Mouse (Mus musculus) liver, adult 2 months (tissue): Measurements from ENCODE around the gene Glod4. TPM values are rescaled to one million over a fixed set of nuclear protein-coding genes. Genes with fewer than 3 reads are reported as not detected.

Experiments used
- DNase-seq: peaks from one replicate; pipeline ENCODE4 v3.0.0-alpha.2; 2011; ENCODE audit warnings: low read depth, low spot score; ENCODE audit errors: extremely low read depth
- H3K27ac ChIP-seq: fragments of 200-500 bp; replicated peaks from 2 replicates; pipeline ENCODE4 v1.5.1; 2012; ENCODE audit warnings: low read depth, mild to moderate bottlenecking, control low read depth, inconsistent platforms, low read length; ENCODE audit not compliant: insufficient read depth
- H3K27me3 ChIP-seq: fragments of 200-500 bp; 2 replicates; pipeline ENCODE4 v1.6.1; 2012; ENCODE audit warnings: mild to moderate bottlenecking, moderate library complexity, low read length, inconsistent platforms; ENCODE audit not compliant: control insufficient read depth, insufficient read depth
- H3K36me3 ChIP-seq: fragments of 200-500 bp; 2 replicates; pipeline ENCODE4 v1.6.1; 2012; ENCODE audit warnings: low read length, inconsistent platforms; ENCODE audit not compliant: control insufficient read depth, insufficient read depth
- H3K4me1 ChIP-seq: fragments of 200-500 bp; 2 replicates; pipeline ENCODE4 v1.6.1; 2011; ENCODE audit warnings: low read length; ENCODE audit not compliant: control insufficient read depth, insufficient read depth
- H3K4me3 ChIP-seq: fragments of 200-500 bp; 2 replicates; pipeline ENCODE4 v1.5.1; 2011; ENCODE audit warnings: low read depth, mild to moderate bottlenecking, control low read depth, low read length, moderate library complexity; ENCODE audit not compliant: insufficient read depth
- H3K79me2 ChIP-seq: fragments of 200-500 bp; 2 replicates; pipeline ENCODE4 v1.6.1; 2012; ENCODE audit warnings: inconsistent platforms, mild to moderate bottlenecking, low read length, moderate library complexity; ENCODE audit not compliant: control insufficient read depth, insufficient read depth
- H3K9ac ChIP-seq: fragments of 200-500 bp; 2 replicates; pipeline ENCODE4 v1.6.1; 2012; ENCODE audit warnings: low read depth, mild to moderate bottlenecking, control low read depth, inconsistent platforms, low read length
- CTCF ChIP-seq: fragments of 200-500 bp; IDR thresholded peaks from 2 replicates; pipeline ENCODE4 v1.5.1; 2011; ENCODE audit warnings: low read depth, low read length, control low read depth
- POLR2A ChIP-seq: fragments of 200-500 bp; IDR thresholded peaks from 2 replicates; pipeline ENCODE4 v1.6.1; 2011; ENCODE audit warnings: low read length, control low read depth; ENCODE audit not compliant: insufficient read depth; ENCODE audit errors: extremely low read depth
- WGBS: fragments of 180-500 bp; shearing (Covaris S2); methylation state at CpG from one replicate; pipeline ENCODE4 v1.1.7; 2018; 5-methylcytosine and 5-hydroxymethylcytosine counted together
- polyA plus RNA-seq: library from polyadenylated mRNA; depleted of rRNA; stranded (reverse); fragments of >200 nt; gene quantifications from 2 replicates; pipeline ENCODE4 v1.2.3, GENCODE M21; 2012
- total RNA-seq: library from RNA; depleted of rRNA; stranded (reverse); fragments of >200 nt; gene quantifications from 2 replicates; pipeline ENCODE4 v1.2.3, GENCODE M21; 2014

Glod4 gene
- total and polyA plus RNA-seq, 2 experiments, result 9.8 to 56.1 TPM

- H3K79me2 ChIP-seq, result no peaks in the 10 kb centered on the region
- no peak overlapping the region for H3K4me3 ChIP-seq
- no peak overlapping the region for H3K27ac ChIP-seq
- H3K36me3 ChIP-seq, result peaks cover 3% of the 10 kb centered on the region; the same call in 1 of the 2 replicates
- TF ChIP-seq CTCF (no peak), POLR2A (no peak)
- no peaks in the 10 kb centered on the region for H3K27me3 ChIP-seq
- no peak overlapping the region for H3K9ac ChIP-seq
- no peaks in the 10 kb centered on the region for H3K4me1 ChIP-seq
- WGBS, result 58% methylated on average over 4 of the region's 4 CpGs
- no peak for DNase-seq
Measured at GRCm38 (mm10) chr11:76255431-76256001, 12.0 kb upstream of the Glod4 start.

- H3K4me1 ChIP-seq, result no peaks in the 10 kb centered on the region
- TF ChIP-seq CTCF (no peak), POLR2A (no peak)
- H3K27me3 ChIP-seq, result no peaks in the 10 kb centered on the region
- no peak overlapping the region for H3K4me3 ChIP-seq
- H3K79me2 ChIP-seq, result no peaks in the 10 kb centered on the region
- peaks cover 3% of the 10 kb centered on the region; the same call in 1 of the 2 replicates for H3K36me3 ChIP-seq
- no peak for DNase-seq
- no peak overlapping the region for H3K27ac ChIP-seq
- WGBS, result 93% methylated on average over 4 of the region's 4 CpGs
- no peak overlapping the region for H3K9ac ChIP-seq
Measured at GRCm38 (mm10) chr11:76253918-76254264, 10.4 kb upstream of the Glod4 start.

- TF ChIP-seq POLR2A, result no peak
- peak; percentile 91 for TF ChIP-seq CTCF
- no peaks in the 10 kb centered on the region for H3K79me2 ChIP-seq
- 55% methylated on average over 5 of the region's 5 CpGs for WGBS
- no peak overlapping the region for H3K27ac ChIP-seq
- H3K9ac ChIP-seq, result no peak overlapping the region
- no peak overlapping the region for H3K4me3 ChIP-seq
- H3K4me1 ChIP-seq, result no peaks in the 10 kb centered on the region
- DNase-seq, result peak; percentile 46
- H3K27me3 ChIP-seq, result no peaks in the 10 kb centered on the region
- H3K36me3 ChIP-seq, result peaks cover 3% of the 10 kb centered on the region; the same call in 1 of the 2 replicates
Measured at GRCm38 (mm10) chr11:76253145-76253917, 9.8 kb upstream of the Glod4 start.

GRCm38 (mm10) chr11:76252036-76252435, 8.5 kb upstream of the Glod4 start:
- Histone ChIP-seq H3K9ac (no peak overlapping the region), H3K4me1 (no peaks in the 10 kb centered on the region), H3K27ac (no peak overlapping the region), H3K4me3 (no peak overlapping the region), H3K36me3 (peaks cover 3% of the 10 kb centered on the region; the same call in 1 of the 2 replicates), H3K79me2 (no peaks in the 10 kb centered on the region), H3K27me3 (no peaks in the 10 kb centered on the region)
- WGBS, result 64% methylated on average over 3 of the region's 3 CpGs
- TF ChIP-seq POLR2A, result no peak
- TF ChIP-seq CTCF, result no peak
- DNase-seq, result no peak

- TF ChIP-seq POLR2A (no peak), CTCF (no peak)
- WGBS, result 69% methylated on average over 2 of the region's 2 CpGs
- Histone ChIP-seq H3K4me1 (peaks cover 7% of the 10 kb centered on the region), H3K27ac (no peak overlapping the region), H3K79me2 (peaks cover 7% of the 10 kb centered on the region; the same call in 1 of the 2 replicates), H3K36me3 (peaks cover 3% of the 10 kb centered on the region; the same call in 1 of the 2 replicates), H3K4me3 (no peak overlapping the region), H3K9ac (no peak overlapping the region), H3K27me3 (no peaks in the 10 kb centered on the region)
- DNase-seq, result no peak
Measured at GRCm38 (mm10) chr11:76247239-76247638, 3.7 kb upstream of the Glod4 start.

- no peak for TF ChIP-seq POLR2A
- Histone ChIP-seq H3K9ac (no peak overlapping the region), H3K27me3 (no peaks in the 10 kb centered on the region), H3K4me1 (peaks cover 7% of the 10 kb centered on the region), H3K36me3 (peaks cover 3% of the 10 kb centered on the region; the same call in 1 of the 2 replicates), H3K27ac (no peak overlapping the region), H3K4me3 (no peak overlapping the region), H3K79me2 (peaks cover 7% of the 10 kb centered on the region; the same call in 1 of the 2 replicates)
- no peak for DNase-seq
Measured at GRCm38 (mm10) chr11:76246439-76246838, 2.9 kb upstream of the Glod4 start.
